Mouse (Mus musculus) frontal cortex, postnatal 14 days (tissue): Measurements from ENCODE around the gene Psmd10.
A peak's percentile ranks its signal among the peaks of the same experiment; 100 is the strongest.

Experiments used
- DNase-seq, 2 experiments: peaks; one replicate each; pipeline ENCODE4 v3.0.0; 2022; ENCODE audit warnings: low spot score in 2 of 2

Psmd10 gene

GRCm38 (mm10) chrX:140956272-140956940 is at the start of gene Psmd10, which contains the start of gene Atg4a:
Gene Psmd10, minus strand, starts transcription at chrX:140956728.
Gene Atg4a, plus strand, starts transcription at chrX:140956907.
- peak; percentile 88 for DNase-seq

DNA sequence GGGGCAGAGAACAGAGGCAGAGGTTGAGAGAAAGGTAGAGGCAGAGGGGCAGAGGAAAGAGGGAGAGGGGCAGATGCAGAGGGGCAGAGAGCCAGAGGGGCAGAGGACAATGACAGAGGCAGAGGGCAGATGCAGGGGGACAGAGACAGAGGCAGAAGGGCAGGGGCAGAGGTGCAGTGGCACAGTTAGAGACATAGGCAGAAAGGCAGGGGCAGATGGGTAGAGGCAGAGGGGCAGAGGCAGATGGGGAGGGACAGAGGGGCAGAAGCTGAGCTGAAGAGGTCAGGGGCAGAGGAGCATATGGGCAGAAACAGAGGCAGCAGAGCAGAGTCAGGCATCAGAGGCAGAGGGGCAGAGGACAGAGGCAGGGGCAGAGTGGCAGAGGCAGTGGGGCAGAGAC is 42.4 kb upstream of the Psmd10 start:
- no peak for DNase-seq

DNA sequence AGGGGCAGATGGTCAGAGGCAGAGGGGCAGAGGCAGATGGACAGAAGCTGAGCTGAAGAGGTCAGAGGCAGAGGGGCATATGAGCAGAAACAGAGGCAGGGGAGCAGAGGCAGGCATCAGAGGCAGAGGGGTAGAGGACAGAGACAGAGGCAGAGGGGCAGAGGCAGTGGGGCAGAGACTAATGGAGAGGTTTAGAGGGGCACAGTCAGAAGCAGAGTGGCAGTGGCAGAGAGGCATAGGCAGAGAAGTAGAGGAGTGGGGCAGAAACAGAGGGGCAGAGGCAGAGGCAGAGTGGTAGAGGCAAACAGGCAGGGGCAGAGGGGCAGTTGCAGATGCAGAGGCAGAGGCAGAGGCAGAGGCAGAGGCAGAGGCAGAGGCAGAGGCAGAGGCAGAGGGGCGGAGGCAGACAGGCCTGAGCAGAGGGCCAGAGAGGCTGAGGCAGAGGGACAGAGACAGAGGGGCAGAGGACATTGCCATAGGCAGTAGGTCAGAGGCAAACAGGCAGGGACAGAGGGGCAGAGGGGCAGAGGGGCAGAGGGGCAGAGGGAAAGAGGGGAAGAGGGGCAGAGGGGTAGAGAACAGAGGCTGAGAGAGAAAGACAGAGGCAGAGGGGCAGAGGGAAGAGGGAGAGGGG is 41.5 kb upstream of the Psmd10 start:
- no peak for DNase-seq

GRCm38 (mm10) chrX:140996909-140997516 is 40.5 kb upstream of the Psmd10 start:
- DNase-seq = no peak

DNA sequence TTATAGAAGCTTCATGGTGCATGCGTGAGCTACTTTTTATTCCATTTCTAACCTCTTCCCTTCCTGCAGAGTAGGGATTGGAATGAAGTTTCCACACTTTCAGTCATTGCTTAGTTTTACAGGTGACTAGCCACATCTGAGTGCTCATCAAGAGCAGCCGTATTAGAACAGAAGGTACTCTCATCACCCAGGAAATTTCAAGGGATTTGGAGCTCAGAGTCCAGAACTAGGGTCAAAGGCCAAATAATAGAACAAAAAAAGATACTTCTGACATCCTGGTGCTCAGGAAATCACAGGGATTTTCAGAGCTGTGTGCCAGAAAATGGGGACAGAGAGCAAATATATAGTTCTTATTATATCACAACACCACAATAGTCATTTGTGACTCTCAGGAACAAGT is 28.7 kb upstream of the Psmd10 start:
- DNase-seq = no peak

DNA sequence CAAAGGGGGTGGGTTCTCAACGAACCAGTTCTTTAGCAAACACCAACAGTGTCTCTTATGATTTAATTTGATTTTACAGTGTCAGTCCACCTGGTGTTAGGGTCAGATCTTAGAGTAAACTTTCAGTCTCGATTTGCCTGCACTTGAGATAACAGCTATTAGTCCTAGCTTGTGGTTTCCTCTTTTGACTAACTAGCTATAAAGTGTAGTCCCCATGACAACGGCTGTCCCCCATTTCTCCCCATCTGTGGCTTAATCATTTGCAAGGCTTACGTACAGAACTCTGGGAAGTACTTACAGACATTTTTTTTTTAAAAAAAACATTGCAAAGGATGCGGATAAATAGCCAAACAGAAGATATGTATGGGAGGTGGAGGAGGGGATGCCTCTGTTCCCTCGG is 28.3 kb upstream of the Psmd10 start:
- DNase-seq = no peak

GRCm38 (mm10) chrX:140983206-140983960 is 26.9 kb upstream of the Psmd10 start:
- no peak for DNase-seq

DNA sequence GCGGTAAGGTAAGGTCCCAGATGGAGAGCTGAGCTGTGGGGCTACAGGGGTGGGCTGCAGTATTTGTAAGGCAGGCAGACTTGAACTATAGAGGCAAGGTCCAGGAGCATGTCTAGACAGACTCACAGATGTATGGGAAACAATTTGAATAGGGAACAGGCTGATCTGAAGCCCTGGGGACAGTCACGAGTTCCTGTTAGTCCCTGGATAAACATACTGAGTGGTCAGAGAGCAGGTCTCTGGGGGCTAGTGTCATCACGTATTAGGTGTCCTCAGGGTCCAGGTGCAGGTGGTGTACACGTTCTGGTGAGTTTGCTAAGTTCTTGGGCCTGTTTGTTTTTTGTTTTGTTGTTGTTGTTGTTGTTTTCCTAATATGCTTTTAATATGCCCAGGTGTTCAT is 23.6 kb upstream of the Psmd10 start:
- DNase-seq = no peak

GRCm38 (mm10) chrX:140979546-140979945 is 23.0 kb upstream of the Psmd10 start:
- peak; percentile 11 to 23 for DNase-seq

- DNase-seq = no peak
Observed at GRCm38 (mm10) chrX:140978943-140979342, 22.4 kb upstream of the Psmd10 start.

- DNase-seq = no peak
Observed at GRCm38 (mm10) chrX:140956959-140957358, 431 bp upstream of the Psmd10 start.

DNA sequence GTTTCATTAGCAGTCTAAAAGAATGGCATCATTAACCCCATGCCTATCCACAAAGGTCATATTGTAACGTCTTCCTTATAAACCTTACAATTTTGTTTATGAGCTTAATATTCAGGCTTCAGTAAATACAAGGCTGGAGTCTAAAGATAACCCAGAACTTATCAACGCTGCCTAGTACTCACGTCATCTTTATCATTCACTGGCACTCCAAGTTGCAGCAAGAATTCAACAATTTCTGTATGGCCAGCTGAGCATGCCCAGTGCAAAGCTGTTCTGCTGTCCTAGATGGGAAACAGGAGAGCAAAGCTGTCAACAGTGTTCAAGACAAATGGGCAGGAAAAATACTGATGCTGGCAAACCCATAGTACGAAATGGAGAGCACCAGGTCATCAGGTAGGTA is 2.9 kb downstream of the Psmd10 start:
- DNase-seq = no peak

DNA sequence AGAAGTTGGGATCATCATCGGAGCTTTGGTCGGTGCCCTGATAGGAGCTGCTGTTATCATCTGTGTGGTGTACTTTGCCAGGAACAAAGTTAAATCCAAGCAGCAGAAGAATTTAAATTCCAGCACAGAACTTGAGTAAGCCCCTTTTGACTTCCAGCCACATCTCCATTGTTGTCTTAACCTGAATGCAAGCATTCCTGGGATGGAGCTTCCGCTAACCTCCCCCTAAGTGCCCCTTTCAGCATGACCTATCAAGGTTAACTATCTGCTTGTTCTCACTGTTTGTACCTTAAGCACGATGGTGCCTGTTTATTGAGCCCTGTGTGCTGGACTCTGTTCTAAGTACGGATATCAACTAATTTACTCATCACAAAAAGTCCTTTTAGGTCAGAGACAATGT is 20.3 kb downstream of the Psmd10 start:
- no peak for DNase-seq

DNA sequence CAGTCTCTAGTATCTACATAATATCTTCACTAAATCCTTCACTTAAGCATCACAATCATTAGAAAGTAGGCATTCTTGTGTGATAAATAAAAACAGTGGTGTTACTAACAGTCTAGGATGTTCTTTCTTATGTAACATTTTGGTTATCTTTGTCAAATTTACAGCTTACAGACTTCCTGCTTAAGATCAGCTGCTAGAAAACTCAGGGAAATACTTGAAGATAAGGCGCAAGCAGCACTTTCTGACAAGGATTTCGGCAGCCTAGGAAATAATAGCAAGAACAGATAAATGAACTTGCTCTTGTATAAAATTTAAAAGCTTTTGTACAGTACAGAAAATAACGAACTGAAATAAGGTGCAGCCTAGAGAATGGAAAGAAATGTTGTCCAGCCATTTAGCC is 23.3 kb downstream of the Psmd10 start:
- no peak for DNase-seq

DNA sequence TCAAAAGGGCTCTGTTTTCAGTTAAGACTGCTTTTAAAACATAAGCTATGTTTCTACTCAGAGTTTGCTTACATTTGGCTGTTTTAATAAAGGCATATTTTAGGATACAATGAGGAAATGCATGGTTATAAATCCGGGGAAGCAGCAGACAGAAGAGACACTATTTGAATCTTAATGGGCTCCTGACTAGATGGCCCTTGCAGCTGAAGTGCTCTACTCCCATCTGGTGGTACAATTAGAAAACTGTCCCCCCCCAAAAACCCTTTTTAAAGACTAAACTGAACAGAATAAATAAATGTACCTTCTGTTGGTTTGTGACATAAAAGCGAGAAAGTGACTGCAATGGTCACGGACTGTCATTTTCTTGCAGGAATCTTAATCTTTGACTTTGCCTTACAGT is 24.5 kb downstream of the Psmd10 start:
- DNase-seq = no peak

- DNase-seq = peak in 1 of 2 experiments; percentile 4
Observed at GRCm38 (mm10) chrX:140921321-140921720, 35.2 kb downstream of the Psmd10 start.

GRCm38 (mm10) chrX:140907360-140907759 is 49.2 kb downstream of the Psmd10 start, which contains the start of gene Vsig1:
Gene Vsig1, plus strand, starts transcription at chrX:140907608.
- no peak for DNase-seq

DNA sequence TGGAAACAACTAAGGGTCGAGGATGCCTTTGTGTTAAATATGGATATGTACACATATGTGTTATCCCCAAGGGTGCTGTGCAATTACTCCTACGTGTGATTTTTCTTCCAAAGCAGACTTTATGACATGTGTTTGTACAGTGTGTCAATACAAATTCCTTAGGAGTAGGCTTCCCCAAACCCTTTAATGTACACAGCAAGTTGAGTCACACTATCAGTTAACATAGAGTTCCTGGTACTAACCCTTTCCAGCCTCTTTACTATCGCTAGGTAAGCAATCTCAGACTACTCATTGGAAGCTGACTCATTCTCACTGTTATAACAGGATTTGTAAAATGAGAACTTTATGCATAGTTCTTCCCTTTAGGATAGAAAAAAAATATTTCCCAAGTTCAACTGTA is 53.0 kb downstream of the Psmd10 start:
- no peak for DNase-seq
